Mouse (Mus musculus) E14TG2a.4 (cell line): ENCODE data around the gene Scamp3.

Source experiments
- CTCF ChIP-seq: conservative IDR thresholded peaks from 2 replicates; pipeline ENCODE4 v1.5.1; 2014; ENCODE audit warnings: low read length
- NANOG ChIP-seq: IDR thresholded peaks from 2 replicates; pipeline ENCODE4 v1.6.1; 2014; ENCODE audit warnings: borderline replicate concordance, low read length, mixed read lengths
- POU5F1 ChIP-seq: IDR thresholded peaks from 2 replicates; pipeline ENCODE4 v1.6.1; 2014; ENCODE audit warnings: low read length, borderline replicate concordance

- no peak for TF ChIP-seq CTCF
- no peak for TF ChIP-seq NANOG
- TF ChIP-seq POU5F1, result peak; percentile 74; the same call in 1 of the 2 replicates
Measured at GRCm38 (mm10) chr3:89225918-89226317, 48.6 kb downstream of the Scamp3 start.
